Mouse (Mus musculus): ENCODE measurements around the gene Carmil3.

Carmil3 gene

GRCm38 (mm10) chr14:55490361-55491201 is at the start of gene Carmil3:
Gene Carmil3, plus strand, starts transcription at chr14:55490651.
- peak; percentile 78 for ATAC-seq (ENCODE audit: insufficient number of reproducible peaks, low FRiP score, low TSS enrichment)

- ATAC-seq (ENCODE audit: insufficient number of reproducible peaks, low FRiP score, low TSS enrichment), result no peak
Measured at GRCm38 (mm10) chr14:55457693-55458092, 32.8 kb upstream of the Carmil3 start.

- peak; percentile 70 for ATAC-seq (ENCODE audit: insufficient number of reproducible peaks, low FRiP score, low TSS enrichment)
Measured at GRCm38 (mm10) chr14:55458273-55458672, 32.2 kb upstream of the Carmil3 start.

- ATAC-seq (ENCODE audit: insufficient number of reproducible peaks, low FRiP score, low TSS enrichment), result no peak
Measured at GRCm38 (mm10) chr14:55458761-55459160, 31.7 kb upstream of the Carmil3 start.

GRCm38 (mm10) chr14:55459796-55460195 is 30.7 kb upstream of the Carmil3 start:
- ATAC-seq (ENCODE audit: insufficient number of reproducible peaks, low FRiP score, low TSS enrichment), result no peak

- no peak for ATAC-seq (ENCODE audit: insufficient number of reproducible peaks, low FRiP score, low TSS enrichment)
Measured at GRCm38 (mm10) chr14:55460297-55460696, 30.2 kb upstream of the Carmil3 start.

- ATAC-seq (ENCODE audit: insufficient number of reproducible peaks, low FRiP score, low TSS enrichment), result no peak
Measured at GRCm38 (mm10) chr14:55461757-55462156, 28.7 kb upstream of the Carmil3 start.

- ATAC-seq (ENCODE audit: insufficient number of reproducible peaks, low FRiP score, low TSS enrichment), result no peak
Measured at GRCm38 (mm10) chr14:55466481-55466880, 24.0 kb upstream of the Carmil3 start.

GRCm38 (mm10) chr14:55467108-55467507 is 23.3 kb upstream of the Carmil3 start:
- ATAC-seq (ENCODE audit: insufficient number of reproducible peaks, low FRiP score, low TSS enrichment), result no peak

- ATAC-seq (ENCODE audit: insufficient number of reproducible peaks, low FRiP score, low TSS enrichment), result no peak
Measured at GRCm38 (mm10) chr14:55468301-55468741, 22.1 kb upstream of the Carmil3 start.

- no peak for ATAC-seq (ENCODE audit: insufficient number of reproducible peaks, low FRiP score, low TSS enrichment)
Measured at GRCm38 (mm10) chr14:55469041-55469440, 21.4 kb upstream of the Carmil3 start.

GRCm38 (mm10) chr14:55469821-55470220 is 20.6 kb upstream of the Carmil3 start:
- no peak for ATAC-seq (ENCODE audit: insufficient number of reproducible peaks, low FRiP score, low TSS enrichment)

GRCm38 (mm10) chr14:55470806-55471205 is 19.6 kb upstream of the Carmil3 start:
- no peak for ATAC-seq (ENCODE audit: insufficient number of reproducible peaks, low FRiP score, low TSS enrichment)

GRCm38 (mm10) chr14:55475654-55476053 is 14.8 kb upstream of the Carmil3 start:
- ATAC-seq (ENCODE audit: insufficient number of reproducible peaks, low FRiP score, low TSS enrichment), result no peak

- ATAC-seq (ENCODE audit: insufficient number of reproducible peaks, low FRiP score, low TSS enrichment), result no peak
Measured at GRCm38 (mm10) chr14:55477421-55477820, 13.0 kb upstream of the Carmil3 start.

GRCm38 (mm10) chr14:55477829-55478228 is 12.6 kb upstream of the Carmil3 start:
- no peak for ATAC-seq (ENCODE audit: insufficient number of reproducible peaks, low FRiP score, low TSS enrichment)

GRCm38 (mm10) chr14:55478651-55479599 is 11.5 kb upstream of the Carmil3 start, which contains the start of gene Dhrs4:
Gene Dhrs4, plus strand, starts transcription at chr14:55478758.
- peak; percentile 92 for ATAC-seq (ENCODE audit: insufficient number of reproducible peaks, low FRiP score, low TSS enrichment)

GRCm38 (mm10) chr14:55479629-55480028 is 10.8 kb upstream of the Carmil3 start:
- ATAC-seq (ENCODE audit: insufficient number of reproducible peaks, low FRiP score, low TSS enrichment), result no peak

GRCm38 (mm10) chr14:55484430-55485085 is 5.9 kb upstream of the Carmil3 start:
- ATAC-seq (ENCODE audit: insufficient number of reproducible peaks, low FRiP score, low TSS enrichment), result no peak

- no peak for ATAC-seq (ENCODE audit: insufficient number of reproducible peaks, low FRiP score, low TSS enrichment)
Measured at GRCm38 (mm10) chr14:55486836-55487235, 3.6 kb upstream of the Carmil3 start.

Measured in cerebellum, adult (tissue).